Mouse (Mus musculus): Measurements from ENCODE around the gene Dcst2.

Gene Dcst2

DNA sequence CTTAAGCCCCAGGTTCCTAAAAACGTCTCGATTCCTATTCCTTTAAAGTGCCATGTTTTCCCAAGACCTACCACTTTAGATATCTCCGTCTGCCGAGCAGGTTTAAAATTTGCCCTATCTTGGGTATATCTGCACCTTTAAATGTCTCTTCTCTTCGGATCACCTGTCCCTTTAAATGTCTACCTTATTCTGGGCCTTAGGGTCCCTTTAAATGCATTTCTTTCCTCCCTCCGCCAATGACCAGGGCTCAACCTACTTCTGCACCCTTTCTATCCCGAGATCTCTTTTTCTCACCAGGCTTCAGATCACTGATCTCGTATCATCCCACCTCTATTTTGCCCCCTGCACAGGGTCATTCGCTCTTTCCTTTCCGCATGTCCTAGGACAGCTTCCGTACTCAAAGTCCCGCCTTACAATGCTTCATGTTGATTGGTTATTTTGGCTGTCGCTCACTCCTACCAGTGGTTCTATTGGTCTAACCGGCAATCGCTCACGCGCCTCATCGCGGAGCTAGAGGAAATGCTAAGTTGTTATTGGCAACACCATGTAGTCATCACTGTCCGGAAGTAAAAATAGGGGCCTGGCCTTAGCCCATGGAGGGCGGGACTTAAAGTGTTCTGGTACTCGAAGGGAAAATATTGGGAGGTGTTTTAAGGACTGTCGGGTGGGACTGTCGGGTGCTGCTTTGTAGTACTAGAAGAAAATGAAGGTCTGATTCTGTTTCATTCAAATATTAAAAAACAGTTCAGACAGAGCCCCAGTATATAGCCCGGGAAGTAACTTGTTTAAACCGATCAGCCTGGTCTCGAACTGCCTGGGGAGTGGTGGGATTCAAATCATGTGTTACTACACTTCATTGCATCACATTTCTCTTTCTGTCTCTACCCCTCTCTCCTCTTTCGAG is 50.0 kb downstream of the Dcst2 start, which contains the start of gene Flad1:
Gene Flad1, minus strand, starts transcription at position 381 of the 904 bp plus-strand sequence.
- peak; percentile 99 for DNase-seq (ENCODE audit: low spot score)

DNA sequence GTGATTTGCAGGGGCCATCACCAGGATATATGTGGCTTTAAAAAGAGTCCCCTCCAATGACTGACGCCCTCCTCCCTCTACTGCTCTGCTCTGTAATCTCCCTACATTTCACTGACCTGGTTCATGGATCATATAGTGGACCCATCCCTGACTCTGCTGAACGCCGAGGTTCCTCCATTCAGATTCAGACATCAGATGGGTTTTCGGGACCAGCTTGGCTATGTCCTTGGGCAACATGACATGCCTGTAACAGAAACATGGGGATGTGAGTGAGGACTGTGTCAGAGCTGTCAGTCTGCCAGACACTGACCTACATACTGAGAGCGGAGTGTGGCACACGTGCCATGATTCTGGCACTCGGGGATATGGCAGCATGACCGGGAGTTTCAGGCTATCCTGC is 54.4 kb downstream of the Dcst2 start:
- no peak for DNase-seq (ENCODE audit: low spot score)

DNA sequence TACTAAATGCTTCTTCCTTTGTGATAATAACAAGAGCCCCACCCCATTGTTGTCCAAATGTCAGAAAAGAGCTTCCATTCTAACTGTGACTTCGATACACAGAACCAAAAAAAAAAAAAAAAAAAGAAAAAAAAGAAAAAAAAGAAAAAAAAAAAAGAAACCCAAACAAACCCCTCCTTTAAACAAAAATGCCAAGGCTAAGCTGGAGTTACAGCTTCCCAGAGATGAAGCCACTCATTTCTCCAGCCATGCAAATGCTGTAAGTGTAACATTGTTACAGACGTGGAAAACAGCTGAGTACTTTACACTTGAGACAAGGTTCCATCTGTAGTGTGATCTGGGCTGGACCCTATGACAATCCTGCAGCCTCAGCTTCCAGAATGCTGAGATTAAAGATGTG is 55.4 kb downstream of the Dcst2 start:
- no peak for DNase-seq (ENCODE audit: low spot score)

DNA sequence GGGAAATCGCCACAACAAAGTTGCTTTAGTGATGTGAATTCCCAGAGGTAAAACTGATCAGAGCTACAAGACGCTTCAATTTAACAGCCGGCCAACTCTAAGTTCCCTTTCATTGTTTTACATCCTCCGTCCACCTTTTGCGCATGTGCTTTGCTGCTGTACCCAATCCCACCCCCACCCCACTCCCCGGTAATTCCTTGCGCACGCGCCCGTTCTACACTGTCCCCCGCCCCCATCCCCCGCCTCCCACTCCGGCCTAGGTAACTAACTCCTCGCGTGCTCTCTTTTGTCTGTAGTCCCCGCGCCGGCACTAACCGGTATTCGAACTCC is 56.0 kb downstream of the Dcst2 start:
- DNase-seq (ENCODE audit: low spot score), result no peak

DNA sequence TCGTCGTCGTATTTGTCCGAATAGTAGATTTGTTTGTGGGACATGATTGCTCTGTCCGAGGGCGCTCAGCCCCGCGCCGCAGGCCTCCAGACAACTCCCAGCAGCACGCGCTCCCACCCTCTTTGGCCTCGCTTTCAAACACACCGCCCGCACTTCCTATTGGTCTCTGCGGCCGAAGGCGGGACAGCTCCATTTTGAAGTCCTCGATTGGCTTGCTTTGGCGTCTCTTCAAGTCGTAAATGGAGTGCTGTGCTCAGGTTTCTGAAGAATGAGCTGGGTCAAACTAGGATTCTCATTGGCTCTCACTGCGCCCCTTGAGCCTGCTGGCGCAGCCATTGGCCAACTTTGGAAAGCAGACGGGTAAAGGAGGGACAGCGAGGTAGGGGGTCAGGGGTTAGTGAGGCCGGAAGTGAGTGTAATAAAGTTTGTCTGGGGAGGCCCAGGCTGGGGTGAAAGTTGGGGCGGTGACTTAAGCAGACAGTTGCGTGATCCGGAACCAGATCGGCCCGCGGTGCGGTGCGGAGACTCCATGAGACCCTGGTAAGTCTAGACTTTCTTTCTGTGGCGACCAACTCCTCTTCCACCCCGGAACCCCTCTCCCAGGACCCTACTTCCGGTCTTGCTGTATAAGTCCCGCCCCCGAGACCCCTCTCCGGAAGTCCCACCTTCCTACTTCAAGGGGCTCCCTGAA is 56.5 kb downstream of the Dcst2 start, which contains the start of the genes Cks1b and Shc1:
Gene Cks1b, minus strand, starts transcription at position 214 of the 691 bp plus-strand sequence.
Gene Shc1, plus strand, starts transcription at position 274 of the 691 bp plus-strand sequence.
- DNase-seq (ENCODE audit: low spot score), result peak; percentile 88

DNA sequence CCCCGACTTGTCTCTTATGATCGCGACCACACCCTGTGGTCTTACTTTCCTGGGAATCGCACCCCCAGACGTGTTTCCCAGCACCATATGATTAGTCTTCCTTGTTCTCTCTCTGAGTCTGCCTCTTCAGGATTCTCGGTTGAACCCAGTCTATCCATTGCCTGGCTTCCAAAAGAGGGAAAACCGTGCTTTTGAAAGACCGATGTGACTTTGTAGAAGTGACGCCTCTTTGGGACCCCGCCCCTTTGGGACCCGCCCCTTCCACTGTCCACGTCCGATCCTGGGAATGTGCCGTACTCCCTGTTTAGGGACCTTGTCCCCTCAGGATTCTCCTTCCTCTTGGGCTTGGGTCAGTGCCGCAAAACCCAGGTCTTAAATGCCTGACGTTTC is 57.1 kb downstream of the Dcst2 start:
- peak; percentile 72 for DNase-seq (ENCODE audit: low spot score)

DNA sequence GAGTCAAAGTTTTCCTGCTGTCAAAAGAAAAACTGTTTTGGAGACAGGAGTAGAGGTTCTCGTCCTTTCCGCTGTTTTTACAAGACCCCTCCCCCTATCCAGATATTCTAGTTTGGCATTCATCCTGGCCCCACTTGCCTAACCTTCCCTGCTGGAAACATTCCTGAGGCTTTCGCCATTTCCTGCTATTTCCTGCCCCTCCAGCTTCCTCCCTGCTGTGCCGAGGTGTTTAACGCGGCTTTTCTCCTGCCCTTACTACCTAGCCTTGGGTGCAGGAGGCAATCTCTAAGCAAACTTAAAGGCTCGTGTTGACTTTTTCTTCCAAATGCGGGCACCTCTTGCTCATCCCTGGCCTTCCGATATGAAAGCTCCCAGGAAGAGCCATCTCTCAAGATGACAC is 57.8 kb downstream of the Dcst2 start:
- peak; percentile 29 for DNase-seq (ENCODE audit: low spot score)

DNA sequence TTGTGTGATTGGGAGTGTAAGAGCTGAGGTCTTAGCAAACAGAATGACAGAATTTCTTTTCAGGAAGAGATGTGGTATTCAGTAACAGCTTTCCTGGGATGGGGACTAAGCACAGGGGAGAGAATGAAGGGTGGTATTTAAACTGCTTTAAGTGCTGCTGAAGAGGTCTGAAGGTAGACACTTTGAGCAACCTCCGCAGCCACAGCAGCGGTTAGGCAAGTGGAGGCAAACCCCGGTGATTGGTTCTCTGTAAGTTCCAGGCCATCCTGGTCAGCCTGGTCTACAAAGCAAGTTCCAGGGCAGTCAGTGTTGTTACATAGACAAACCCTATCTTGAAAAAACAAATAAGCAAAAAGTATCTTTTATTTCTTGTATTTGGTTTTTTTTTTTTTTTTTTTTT is 58.2 kb downstream of the Dcst2 start:
- DNase-seq (ENCODE audit: low spot score), result no peak

DNA sequence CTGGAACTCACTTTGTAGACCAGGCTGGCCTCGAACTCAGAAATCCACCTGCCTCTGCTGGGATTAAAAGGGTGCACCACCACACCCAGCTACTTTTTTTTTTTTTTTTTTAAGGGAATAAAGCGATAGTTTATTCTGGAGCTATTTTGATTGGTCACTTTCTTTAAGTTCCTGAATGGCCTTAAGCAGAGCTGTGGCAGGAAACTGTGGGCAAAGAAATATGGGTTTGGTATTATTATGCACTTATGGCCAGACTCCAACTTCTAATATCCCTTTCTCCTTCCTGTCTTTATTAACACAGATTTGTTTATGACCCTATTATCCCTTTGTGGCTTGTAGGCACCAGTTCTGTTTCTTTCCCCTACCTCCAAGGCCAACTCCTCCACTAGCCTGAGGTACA is 58.6 kb downstream of the Dcst2 start:
- no peak for DNase-seq (ENCODE audit: low spot score)

DNA sequence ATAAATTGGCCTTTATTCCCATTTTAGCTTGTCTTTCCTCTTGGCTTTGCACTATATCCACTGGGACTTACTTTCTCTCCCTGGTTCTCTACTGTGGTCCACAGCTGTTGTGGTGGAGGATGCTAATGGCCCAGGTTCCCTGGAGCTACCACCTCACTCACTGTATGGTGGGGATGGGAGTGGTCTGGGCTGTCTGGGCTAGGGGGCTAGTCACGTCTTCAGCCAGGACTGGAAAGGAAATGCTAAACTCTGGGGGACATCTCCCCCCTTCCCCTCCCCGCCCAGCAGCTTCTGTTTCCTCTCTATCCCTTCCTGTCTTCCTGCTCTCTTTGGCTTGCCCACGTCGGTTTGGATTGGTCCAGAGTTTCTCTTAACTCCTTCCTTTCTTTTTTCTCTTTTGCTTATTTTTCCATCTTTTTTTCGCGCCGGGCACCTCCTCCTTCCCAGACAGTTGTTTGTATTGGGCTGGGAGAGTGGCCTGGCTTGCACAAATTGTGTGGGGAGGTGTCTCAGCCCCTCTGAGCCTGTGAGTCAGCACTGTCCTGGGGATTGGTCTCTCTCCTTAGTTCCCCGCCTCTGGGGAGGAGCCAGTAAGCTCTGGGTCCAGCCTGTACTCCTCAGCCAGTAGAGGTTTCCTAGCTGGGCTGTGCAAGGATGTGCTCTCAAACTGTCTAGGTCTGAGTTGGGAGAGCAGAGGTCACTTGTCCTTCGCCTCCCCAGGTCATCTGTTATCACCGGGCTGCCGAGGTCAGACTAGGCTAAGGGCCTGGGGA is 59.4 kb downstream of the Dcst2 start:
- DNase-seq (ENCODE audit: low spot score), result peak; percentile 48

DNA sequence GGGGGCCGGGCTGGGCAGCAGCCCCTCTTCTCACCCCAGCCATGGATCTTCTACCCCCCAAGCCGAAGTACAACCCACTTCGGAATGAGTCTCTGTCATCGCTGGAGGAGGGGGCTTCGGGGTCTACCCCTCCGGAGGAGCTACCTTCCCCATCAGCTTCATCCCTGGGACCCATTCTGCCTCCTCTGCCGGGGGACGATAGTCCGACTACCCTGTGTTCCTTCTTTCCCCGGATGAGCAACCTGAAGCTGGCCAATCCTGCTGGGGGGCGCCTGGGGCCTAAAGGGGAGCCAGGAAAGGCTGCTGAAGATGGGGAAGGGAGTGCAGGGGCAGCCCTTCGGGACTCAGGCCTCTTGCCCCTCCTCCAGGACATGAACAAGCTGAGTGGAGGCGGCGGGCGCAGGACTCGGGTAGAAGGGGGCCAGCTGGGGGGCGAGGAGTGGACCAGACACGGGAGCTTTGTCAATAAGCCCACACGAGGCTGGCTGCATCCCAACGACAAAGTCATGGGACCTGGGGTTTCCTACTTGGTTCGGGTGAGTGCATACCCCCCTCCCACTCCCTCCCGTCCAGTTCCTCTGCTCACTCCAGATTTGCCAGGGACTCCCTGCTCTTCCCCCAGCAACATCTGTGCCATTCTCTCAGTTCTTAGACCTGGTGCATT is 60.2 kb downstream of the Dcst2 start:
- no peak for DNase-seq (ENCODE audit: low spot score)

DNA sequence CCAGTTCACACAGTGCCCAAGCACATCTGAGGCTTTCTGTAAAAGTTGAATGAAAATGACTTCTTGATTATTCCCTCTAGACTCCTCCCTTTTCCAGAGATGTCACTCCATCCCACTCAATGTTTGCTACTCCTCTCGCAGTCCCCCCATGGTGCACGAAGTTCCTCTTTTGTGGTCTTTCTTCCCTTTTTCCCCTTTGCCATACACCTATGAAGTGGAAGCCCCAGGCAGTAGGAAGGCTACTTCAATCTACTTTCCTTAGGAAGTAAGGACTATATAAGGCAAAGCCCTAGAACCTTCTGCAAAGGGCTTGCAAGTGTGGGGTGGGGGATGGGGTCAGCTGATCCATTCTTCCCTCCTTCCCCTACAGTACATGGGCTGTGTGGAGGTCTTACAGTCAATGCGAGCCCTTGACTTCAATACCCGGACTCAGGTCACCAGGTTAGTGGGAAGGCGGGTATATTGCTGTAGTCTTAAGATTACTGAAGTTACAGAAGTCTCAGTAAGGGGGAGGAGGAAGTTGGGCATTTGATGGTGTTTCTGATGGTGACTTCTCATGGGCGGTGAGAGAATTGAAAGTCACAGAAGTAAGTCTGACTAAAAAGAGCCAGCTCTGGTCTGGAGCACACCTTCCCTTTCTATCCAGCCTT is 60.9 kb downstream of the Dcst2 start:
- DNase-seq (ENCODE audit: low spot score), result no peak

DNA sequence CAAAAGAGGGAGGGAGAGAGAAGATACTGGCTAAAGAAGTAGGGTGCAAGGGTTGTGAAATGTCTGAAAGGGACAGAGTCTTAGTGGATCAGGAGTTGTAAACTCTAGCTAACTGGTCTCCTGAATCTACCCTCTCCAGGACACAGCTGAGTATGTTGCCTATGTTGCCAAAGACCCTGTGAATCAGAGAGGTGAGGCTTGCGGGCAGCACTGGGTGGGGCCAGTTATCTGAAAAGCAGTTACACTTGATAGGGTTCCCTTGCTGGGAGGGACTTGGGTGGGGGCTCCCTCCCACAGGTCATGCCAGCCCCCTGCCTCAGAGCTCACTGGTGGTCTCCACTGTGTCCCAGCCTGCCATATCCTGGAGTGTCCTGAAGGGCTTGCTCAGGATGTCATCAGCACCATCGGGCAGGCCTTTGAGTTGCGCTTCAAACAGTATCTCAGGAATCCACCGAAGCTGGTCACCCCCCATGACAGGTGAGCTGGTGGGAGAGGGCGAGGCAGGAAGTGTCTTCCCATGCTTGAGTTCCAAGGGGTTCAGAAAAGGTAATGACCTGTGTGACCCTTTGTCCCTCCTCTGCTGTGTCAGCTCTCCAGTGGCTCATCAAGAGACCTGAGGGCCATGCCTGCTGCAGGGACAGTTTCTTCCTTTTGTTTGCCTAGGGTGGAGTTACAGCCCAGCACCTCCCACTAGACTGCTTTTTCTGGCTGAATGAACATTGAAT is 62.8 kb downstream of the Dcst2 start:
- no peak for DNase-seq (ENCODE audit: low spot score)

DNA sequence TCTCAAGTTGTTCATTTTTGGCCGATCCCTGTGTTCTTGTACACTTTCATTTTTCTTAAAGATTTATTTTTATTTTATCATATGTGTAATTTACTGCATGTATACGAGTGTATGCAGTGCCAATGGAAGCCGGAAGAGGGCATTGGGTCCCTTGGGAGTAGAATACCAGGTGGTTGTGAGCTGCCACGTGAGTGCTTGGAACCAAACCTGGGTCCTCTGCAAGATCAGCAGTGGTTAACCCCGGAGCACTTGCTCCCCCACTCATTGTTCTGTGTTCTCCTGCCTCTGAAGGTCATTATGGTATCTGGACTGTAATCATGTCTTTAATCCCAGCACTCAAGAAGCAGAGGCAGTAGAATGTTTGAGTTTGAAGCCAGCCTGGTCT is 63.4 kb downstream of the Dcst2 start:
- no peak for DNase-seq (ENCODE audit: low spot score)

DNA sequence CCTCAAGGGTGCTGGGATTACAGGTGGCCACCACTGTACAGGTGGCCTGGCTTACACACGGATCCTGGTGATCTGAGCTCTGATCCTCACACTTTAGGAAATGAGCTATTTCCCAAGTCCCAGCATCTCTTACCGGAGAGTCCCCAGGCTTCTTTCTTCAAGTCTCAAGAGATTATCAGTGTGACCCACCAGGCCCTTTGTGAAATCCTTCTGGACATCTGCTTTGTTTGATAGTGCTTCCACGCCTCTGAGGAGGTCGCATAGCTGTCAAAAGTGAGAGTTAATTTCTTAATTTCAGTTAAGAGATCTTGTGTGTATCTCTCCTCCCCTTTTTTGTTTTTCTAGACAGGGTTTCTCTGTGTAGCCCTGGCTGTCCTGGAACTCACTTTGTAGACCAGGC is 64.1 kb downstream of the Dcst2 start:
- DNase-seq (ENCODE audit: low spot score), result no peak

All from ovary, postnatal 10 days (tissue).